Mouse (Mus musculus) kidney, embryonic 15.5 days (tissue): ENCODE results near the gene Tm6sf1. TPM values are rescaled to one million over a fixed set of nuclear protein-coding genes. Genes with fewer than 3 reads are reported as not detected.

Experiments used
- ATAC-seq: fragments of 200-750 bp; cut with Nextera tagmentation; replicated peaks from 2 replicates; pipeline ENCODE4 v1.8.0; 2017; ENCODE audit warnings: moderate TSS enrichment; ENCODE audit not compliant: low FRiP score
- H3K27ac ChIP-seq: fragments of 300-500 bp; sonication (generic); 2 replicates; pipeline ENCODE4 v1.5.1; 2015; ENCODE audit warnings: mild to moderate bottlenecking, inconsistent platforms
- H3K27me3 ChIP-seq: fragments of 300-500 bp; sonication (generic); 2 replicates; pipeline ENCODE4 v1.6.1; 2015; ENCODE audit warnings: inconsistent platforms
- H3K36me3 ChIP-seq: fragments of 300-500 bp; sonication (generic); 2 replicates; pipeline ENCODE4 v1.6.1; 2015; ENCODE audit warnings: inconsistent platforms
- H3K4me1 ChIP-seq: fragments of 300-500 bp; sonication (generic); 2 replicates; pipeline ENCODE4 v1.6.1; 2015; ENCODE audit warnings: inconsistent platforms
- H3K4me2 ChIP-seq: fragments of 300-500 bp; sonication (generic); 2 replicates; pipeline ENCODE4 v1.6.1; 2015; ENCODE audit warnings: moderate library complexity, mild to moderate bottlenecking, inconsistent platforms
- H3K4me3 ChIP-seq: fragments of 300-500 bp; sonication (generic); replicated peaks from 2 replicates; pipeline ENCODE4 v1.5.1; 2015; ENCODE audit warnings: mild to moderate bottlenecking, inconsistent platforms
- H3K9ac ChIP-seq: fragments of 300-500 bp; sonication (generic); 2 replicates; pipeline ENCODE4 v1.6.1; 2015; ENCODE audit warnings: mild to moderate bottlenecking, inconsistent platforms
- H3K9me3 ChIP-seq: fragments of 300-500 bp; sonication (generic); replicated peaks from 2 replicates; pipeline ENCODE4 v1.6.1; 2016; ENCODE audit warnings: inconsistent platforms
- WGBS: fragments of 180-500 bp; shearing (Covaris S2); methylation state at CpG from one replicate; pipeline ENCODE4 v1.1.7; 2015; ENCODE audit warnings: mixed read lengths; 5-methylcytosine and 5-hydroxymethylcytosine counted together
- polyA plus RNA-seq: library from polyadenylated mRNA; unstranded; fragments of >200 nt; fragmentation: Nextera tagmentation; extraction: Ambion mirVana; gene quantifications from 2 replicates; pipeline ENCODE4 v1.2.1, GENCODE M21; 2015

Tm6sf1 gene
- polyA plus RNA-seq, 1 experiment from 2014 or later: 13.5 TPM

DNA sequence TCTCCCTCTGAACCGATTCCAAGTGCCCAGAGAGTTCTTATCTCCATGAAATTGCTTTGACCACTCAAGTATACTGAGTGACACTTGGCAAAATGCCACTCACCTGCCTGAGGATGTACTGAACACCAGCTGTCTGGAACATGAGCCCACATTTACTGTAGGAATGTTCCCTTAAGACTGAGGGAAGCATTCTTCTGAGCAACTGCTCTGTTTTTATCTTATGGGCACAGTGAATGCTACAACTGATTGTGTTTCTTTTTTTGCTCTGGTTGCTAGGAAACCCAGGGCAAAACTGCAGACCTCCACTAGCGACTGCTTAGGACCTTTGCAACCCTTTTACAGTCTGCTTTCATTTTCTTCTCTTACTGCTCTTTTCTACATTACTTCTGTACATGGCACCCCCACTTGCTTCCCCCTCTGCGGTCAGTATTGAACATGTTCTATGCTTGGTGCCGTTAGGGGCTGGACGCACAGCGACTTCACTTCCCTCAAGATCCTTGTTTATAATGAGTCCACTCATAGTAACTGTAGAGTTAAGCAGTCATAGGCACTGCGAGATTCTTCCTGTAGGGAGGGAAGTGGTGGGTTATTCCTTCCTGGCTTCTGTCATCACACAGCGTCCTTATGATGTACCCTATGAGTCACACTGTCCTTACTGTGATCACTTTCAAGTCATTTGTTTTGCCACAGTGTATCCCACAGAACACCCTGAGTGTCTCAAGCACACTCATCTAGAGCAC lies 4.1 kb upstream of the Tm6sf1 start:
- 70% methylated on average over 8 of the region's 8 CpGs for WGBS
- ATAC-seq: no peak
- Histone ChIP-seq H3K4me1 (peaks cover 39% of the 10 kb centered on the region), H3K36me3 (no peaks in the 10 kb centered on the region), H3K4me3 (no peak overlapping the region), H3K9me3 (no peaks in the 10 kb centered on the region), H3K27ac (no peak overlapping the region), H3K9ac (no peak overlapping the region), H3K4me2 (no peak overlapping the region), H3K27me3 (peaks cover 18% of the 10 kb centered on the region)

DNA sequence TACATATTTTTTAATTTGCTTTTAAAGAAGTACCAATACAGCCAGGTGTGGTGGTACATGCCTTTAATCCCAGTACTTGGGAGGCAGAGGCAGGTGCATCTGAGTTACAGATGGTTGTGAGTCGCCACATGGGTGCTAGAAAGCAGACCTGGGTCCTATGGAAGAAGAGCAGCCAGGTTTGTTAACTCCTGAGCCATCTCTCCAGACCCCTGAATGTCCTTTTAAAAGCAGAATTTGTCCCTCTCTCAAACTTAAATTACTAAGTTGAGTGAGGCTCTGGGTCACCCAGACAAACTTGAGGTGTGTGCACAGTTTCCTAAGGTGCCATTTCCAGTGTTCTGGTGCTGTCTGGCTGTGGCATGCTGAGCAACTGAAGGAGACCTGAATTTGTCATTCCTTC lies 3.1 kb upstream of the Tm6sf1 start, which contains the start of gene Gm10160:
TSS of gene Gm10160 (minus strand) at position 101 of the 400 bp plus-strand sequence.
- Histone ChIP-seq H3K9ac (no peak within 1 kb of the TSS), H3K36me3 (no peaks in the 10 kb centered on the region), H3K27me3 (peaks cover 26% of the 10 kb centered on the region), H3K4me2 (no peak within 1 kb of the TSS), H3K27ac (no peak within 1 kb of the TSS), H3K4me1 (peaks cover 41% of the 10 kb centered on the region), H3K9me3 (no peaks in the 10 kb centered on the region), H3K4me3 (no peak within 1 kb of the TSS)
- 80% methylated on average over 1 of the region's 1 CpGs for WGBS
- ATAC-seq: no peak

DNA sequence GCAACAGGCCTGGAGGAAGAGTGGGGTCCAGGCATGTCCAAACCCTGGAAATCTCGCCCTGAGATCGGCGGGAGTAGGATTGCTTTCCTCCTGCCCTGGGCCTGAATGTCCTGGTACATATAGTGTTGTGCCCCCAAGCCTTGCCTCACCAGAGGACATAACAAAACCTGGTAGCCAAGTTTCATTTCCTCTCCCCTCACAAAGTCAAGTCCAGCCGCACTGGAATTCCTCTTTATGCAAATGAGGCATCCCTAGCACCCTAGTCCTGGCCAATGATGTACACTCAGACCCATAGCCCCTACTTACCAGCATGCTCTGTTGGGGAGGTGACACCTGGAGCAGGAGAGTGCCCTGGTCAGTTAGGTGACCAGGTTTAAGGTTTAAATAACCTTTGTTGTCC lies 2.6 kb upstream of the Tm6sf1 start:
- Histone ChIP-seq H3K36me3 (no peaks in the 10 kb centered on the region), H3K27me3 (peaks cover 26% of the 10 kb centered on the region), H3K9ac (no peak overlapping the region), H3K4me2 (no peak overlapping the region), H3K4me3 (no peak overlapping the region), H3K27ac (no peak overlapping the region), H3K9me3 (no peaks in the 10 kb centered on the region), H3K4me1 (peaks cover 38% of the 10 kb centered on the region)
- no peak for ATAC-seq
- 76% methylated on average over 4 of the region's 4 CpGs for WGBS

DNA sequence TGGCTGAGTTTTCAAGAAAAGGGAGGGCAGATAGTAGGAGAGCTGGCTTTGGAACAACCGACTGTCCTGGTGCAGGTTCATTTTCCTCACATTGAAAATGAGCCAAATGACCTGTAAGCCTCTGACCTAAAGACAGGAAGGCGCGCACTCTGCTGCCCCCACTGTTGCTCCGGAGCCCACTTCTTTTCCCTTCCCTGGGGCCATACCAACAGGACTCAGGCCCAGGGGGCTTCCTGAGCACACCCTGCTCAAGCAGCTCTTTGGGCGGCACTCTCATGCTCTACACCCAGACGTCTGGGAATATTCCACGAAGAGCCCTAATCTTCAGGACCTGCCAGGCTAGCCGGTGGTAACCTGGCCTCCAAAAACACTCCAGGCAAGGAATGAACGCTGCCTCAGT lies 565 bp upstream of the Tm6sf1 start:
- Histone ChIP-seq H3K9ac (no peak overlapping the region), H3K27me3 (peaks cover 26% of the 10 kb centered on the region), H3K27ac (no peak overlapping the region), H3K4me2 (peak overlapping the region; percentile 94), H3K4me1 (peaks cover 34% of the 10 kb centered on the region), H3K9me3 (no peaks in the 10 kb centered on the region), H3K36me3 (no peaks in the 10 kb centered on the region), H3K4me3 (no peak overlapping the region; the same call in 1 of the 2 replicates)
- no peak for ATAC-seq
- WGBS: 5% methylated on average over 9 of the region's 9 CpGs

DNA sequence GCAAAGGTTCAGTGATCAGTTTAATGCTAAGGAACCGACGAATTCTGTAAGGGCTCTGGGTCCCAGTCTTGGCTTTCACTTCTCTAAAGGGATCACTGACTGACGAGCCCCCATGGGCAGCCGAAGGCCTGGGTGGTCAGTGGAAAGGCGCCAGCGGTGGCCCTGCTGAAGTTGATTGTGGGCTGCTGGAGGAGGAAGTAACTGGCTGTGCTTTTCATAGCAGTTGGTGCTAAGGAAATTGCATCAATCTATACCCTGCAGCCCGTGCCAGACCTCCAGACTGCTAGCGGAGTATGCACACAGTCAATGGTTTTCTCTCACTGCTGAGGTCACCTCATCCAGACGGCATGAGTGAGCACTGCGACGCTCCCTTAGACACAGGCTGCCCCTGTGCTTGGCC lies 1.3 kb downstream of the Tm6sf1 start:
- H3K27ac ChIP-seq: peak overlapping the region; percentile 41; the same call in 1 of the 2 replicates
- ATAC-seq: no peak
- H3K27me3 ChIP-seq: peaks cover 26% of the 10 kb centered on the region

DNA sequence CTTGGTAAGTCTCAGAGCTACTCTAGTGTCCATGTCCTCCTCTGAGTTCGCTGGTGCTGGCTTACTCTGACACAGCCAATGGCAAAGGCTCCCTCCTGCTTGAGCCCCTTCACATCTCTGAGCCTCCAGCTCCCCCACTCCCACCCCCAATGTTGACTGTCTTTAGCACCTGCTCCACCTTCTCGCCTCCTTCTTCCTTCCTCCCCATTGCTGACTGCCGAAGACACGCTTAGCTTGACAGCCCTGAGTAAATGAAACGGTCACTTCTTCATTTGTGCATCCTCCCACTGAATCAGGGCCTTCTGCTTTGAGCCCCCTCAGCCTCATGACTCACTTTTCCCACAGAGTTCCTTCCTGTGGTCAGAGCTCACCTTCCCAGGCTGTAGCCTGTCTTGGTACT lies 2.2 kb downstream of the Tm6sf1 start:
- Histone ChIP-seq H3K4me1 (peaks cover 34% of the 10 kb centered on the region), H3K4me2 (peak overlapping the region; percentile 94), H3K27ac (0 out of 2 replicates have a peak overlapping the region, but pooled peaks have one; percentile 41), H3K9ac (no peak overlapping the region), H3K4me3 (no peak overlapping the region), H3K27me3 (peaks cover 26% of the 10 kb centered on the region), H3K9me3 (no peaks in the 10 kb centered on the region), H3K36me3 (0 out of 2 replicates have a peak, but pooled peaks cover 2% of the 10 kb centered on the region)
- 64% methylated on average over 5 of the region's 5 CpGs for WGBS
- ATAC-seq: no peak

More for the DNA sequence above, 1.3 kb downstream of the Tm6sf1 start:
- peak overlapping the region; percentile 56 for H3K4me3 ChIP-seq
- H3K4me2 ChIP-seq: peak overlapping the region; percentile 94
- no peaks in the 10 kb centered on the region for H3K9me3 ChIP-seq
- WGBS: 38% methylated on average over 11 of the region's 11 CpGs
- H3K4me1 ChIP-seq: peaks cover 34% of the 10 kb centered on the region
- H3K9ac ChIP-seq: no peak overlapping the region
- no peaks in the 10 kb centered on the region for H3K36me3 ChIP-seq

DNA sequence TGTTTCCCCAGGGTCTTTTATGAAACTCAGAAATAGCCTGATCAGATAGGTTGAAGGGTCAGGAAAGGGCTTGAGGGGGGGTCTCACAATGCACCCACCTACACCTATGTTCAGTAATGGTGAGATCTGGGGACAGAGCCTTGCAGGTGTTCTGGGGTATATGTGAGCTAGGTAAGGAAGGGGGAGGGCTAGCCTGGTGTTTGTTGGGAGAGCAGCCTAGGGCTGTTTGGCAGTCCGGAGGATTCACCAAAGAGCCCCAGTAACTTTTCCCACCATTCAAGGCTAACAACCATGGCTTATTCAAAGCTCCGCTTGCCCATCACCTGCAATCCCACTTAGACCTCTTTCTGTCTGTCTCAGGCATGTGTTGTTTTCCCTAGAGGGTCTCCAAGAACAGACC lies 2.7 kb downstream of the Tm6sf1 start:
- no peak for ATAC-seq
- no peak overlapping the region for H3K9ac ChIP-seq
- 0 out of 2 replicates have a peak, but pooled peaks cover 2% of the 10 kb centered on the region for H3K36me3 ChIP-seq
- H3K4me1 ChIP-seq: peaks cover 34% of the 10 kb centered on the region
- H3K27ac ChIP-seq: no peak overlapping the region
- no peak overlapping the region for H3K4me2 ChIP-seq
- H3K27me3 ChIP-seq: peaks cover 26% of the 10 kb centered on the region
- H3K9me3 ChIP-seq: no peaks in the 10 kb centered on the region
- WGBS: 79% methylated on average over 2 of the region's 2 CpGs
- H3K4me3 ChIP-seq: no peak overlapping the region

DNA sequence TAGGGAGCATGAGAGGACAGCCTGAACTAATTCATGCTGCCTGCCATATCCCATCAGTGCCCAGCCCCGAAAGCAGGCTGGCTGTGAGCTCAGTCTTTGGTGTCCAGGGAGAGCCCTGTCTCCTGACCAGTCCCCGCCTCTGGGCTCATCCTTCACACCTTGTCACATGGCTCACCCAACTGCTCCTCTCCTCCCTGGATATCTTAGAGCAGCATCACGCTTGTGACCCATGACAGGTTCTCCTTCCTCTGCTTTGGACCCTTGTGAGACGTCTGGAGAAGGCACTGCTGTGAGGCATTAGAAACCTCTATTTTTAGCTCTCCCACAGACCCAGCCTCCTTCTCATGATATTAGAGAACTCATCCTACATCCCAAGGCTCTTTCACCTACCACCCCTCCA lies 3.1 kb downstream of the Tm6sf1 start:
- peaks cover 26% of the 10 kb centered on the region for H3K27me3 ChIP-seq
- H3K4me3 ChIP-seq: no peak overlapping the region
- H3K9ac ChIP-seq: no peak overlapping the region
- 0 out of 2 replicates have a peak, but pooled peaks cover 2% of the 10 kb centered on the region for H3K36me3 ChIP-seq
- no peak overlapping the region for H3K27ac ChIP-seq
- H3K9me3 ChIP-seq: no peaks in the 10 kb centered on the region
- no peak for ATAC-seq
- peaks cover 34% of the 10 kb centered on the region for H3K4me1 ChIP-seq
- no peak overlapping the region for H3K4me2 ChIP-seq
- WGBS: 74% methylated on average over 4 of the region's 4 CpGs

DNA sequence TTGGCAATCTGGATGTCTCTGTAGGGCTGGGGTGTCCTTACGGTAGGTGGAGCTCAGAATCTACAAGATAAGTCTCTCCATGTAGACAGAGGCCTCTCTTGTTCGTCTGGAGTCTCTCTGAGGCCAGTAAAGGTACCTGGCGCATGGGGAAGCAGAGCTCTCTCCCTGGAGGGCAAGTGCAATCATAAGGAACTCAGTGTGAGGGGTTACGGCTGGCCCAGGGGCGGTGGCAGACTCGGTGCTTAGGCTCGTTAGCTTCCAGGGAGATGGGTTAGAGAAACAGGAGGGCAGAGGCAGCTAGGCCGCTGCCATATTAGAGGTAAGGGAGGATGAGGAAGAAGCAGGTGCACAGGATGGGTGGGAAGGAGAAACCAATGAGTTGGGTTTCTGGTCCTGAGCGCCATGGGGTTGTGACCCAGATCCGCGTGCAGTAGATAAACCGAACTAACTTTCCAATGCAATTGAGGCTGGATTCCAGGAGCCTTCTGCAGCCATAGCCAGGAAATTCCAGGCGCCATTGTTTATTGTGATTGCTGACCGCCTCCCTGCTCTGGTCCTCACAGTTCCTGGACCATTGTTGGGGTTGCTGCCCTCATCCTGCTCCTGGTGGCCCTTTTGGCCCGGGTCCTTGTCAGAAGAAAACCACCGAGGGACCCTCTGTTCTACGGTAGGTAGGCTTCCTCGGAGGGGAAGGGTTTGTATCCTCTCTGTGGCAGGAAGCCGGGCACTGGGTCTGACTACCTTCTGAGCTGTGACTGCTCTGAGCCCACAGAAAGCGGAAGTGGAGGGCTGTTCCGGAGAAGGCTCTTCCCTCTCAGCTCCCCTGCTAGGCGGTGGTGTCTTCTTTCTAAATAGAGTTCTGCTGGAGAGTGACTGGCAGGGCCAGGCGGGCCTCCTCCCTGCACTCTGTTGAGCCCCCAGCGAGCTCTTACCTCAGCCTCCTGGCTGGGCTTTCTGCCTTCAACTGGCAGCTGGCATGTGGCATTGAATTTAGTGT lies 4.1 kb downstream of the Tm6sf1 start:
- H3K27me3 ChIP-seq: peaks cover 17% of the 10 kb centered on the region
- H3K9ac ChIP-seq: no peak overlapping the region
- H3K4me1 ChIP-seq: peaks cover 32% of the 10 kb centered on the region
- H3K4me3 ChIP-seq: no peak overlapping the region
- 0 out of 2 replicates have a peak, but pooled peaks cover 2% of the 10 kb centered on the region for H3K36me3 ChIP-seq
- H3K4me2 ChIP-seq: no peak overlapping the region
- no peak for ATAC-seq
- WGBS: 65% methylated on average over 24 of the region's 24 CpGs
- no peaks in the 10 kb centered on the region for H3K9me3 ChIP-seq
- H3K27ac ChIP-seq: peak overlapping the region; percentile 49; the same call in 1 of the 2 replicates

DNA sequence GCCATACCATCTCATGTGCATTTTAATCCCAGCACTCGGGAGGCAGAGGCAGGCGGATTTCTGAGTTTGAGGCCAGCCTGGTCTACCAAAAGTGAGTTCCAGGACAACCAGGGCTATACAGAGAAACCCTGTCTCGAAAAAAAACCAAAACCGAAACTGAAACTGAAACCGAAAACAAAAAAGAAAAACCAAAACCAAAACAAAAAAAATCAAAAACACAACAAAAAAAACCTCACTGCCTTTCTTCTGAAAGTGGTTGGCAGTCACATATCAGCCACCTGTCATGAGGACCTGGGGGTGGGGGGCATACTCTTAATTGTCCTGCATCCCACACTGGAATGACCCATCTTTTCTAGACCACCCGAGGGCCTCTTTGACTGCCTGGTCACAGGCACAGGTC lies 5.8 kb downstream of the Tm6sf1 start:
- peaks cover 20% of the 10 kb centered on the region for H3K4me1 ChIP-seq
- WGBS: 87% methylated on average over 6 of the region's 6 CpGs
- no peaks in the 10 kb centered on the region for H3K9me3 ChIP-seq
- no peak for ATAC-seq
- H3K27ac ChIP-seq: no peak overlapping the region
- no peak overlapping the region for H3K4me2 ChIP-seq
- H3K27me3 ChIP-seq: peaks cover 9% of the 10 kb centered on the region
- no peak overlapping the region for H3K9ac ChIP-seq
- H3K36me3 ChIP-seq: 0 out of 2 replicates have a peak, but pooled peaks cover 2% of the 10 kb centered on the region
- no peak overlapping the region for H3K4me3 ChIP-seq

DNA sequence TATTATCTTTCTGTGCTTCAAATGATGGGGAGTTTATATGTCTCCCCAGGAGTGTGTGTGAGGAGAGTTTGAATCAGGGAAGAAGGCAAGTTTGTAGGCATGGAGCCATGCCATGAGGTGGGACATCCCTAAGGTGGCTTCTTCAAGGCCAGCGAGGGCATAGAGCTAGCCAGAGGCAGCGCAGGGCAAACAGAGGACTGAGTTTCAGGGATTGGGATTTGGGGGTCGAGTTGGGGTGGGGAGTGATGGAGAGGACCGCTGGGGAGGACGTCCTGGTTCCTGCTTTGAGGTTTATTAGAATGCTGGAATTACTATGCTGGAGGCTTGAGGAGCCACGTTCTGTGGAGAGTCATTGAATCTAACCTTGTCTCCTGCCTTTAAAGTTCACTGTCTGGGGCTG lies 7.1 kb downstream of the Tm6sf1 start:
- no peak overlapping the region for H3K9ac ChIP-seq
- H3K4me3 ChIP-seq: no peak overlapping the region
- H3K9me3 ChIP-seq: no peaks in the 10 kb centered on the region
- H3K4me2 ChIP-seq: no peak overlapping the region
- H3K27ac ChIP-seq: no peak overlapping the region
- H3K27me3 ChIP-seq: no peaks in the 10 kb centered on the region
- ATAC-seq: no peak
- 93% methylated on average over 6 of the region's 6 CpGs for WGBS
- H3K36me3 ChIP-seq: 0 out of 2 replicates have a peak, but pooled peaks cover 2% of the 10 kb centered on the region
- H3K4me1 ChIP-seq: 0 out of 2 replicates have a peak, but pooled peaks cover 6% of the 10 kb centered on the region
